Mouse (Mus musculus) cerebellum, adult 18-20 months (tissue): ENCODE data around the gene Ing4.
A peak's percentile ranks its signal among the peaks of the same experiment; 100 is the strongest.

Experiments
- DNase-seq, 2 experiments: peaks; one replicate each; pipeline ENCODE4 v3.0.0; 2021

Gene Ing4

DNA sequence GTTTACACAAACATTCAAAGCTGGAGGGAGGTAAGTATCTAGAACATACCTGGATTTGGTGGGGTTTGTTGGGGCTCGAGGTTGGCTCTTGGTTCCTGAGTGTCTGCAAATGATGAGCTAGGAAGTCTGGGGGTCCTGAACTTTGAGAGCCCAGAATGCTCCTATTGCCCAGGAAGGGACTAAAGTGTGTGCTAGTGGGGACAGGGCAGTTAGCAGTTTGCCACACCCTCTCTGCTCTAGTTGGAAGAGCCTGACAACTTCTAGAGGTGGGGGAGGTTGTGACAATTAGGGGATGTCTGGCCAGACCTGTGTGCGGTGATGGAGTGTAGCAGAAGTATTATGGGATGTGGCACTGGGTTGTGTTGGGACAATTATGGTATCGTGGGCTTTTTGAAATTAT lies 55.3 kb downstream of the Ing4 start:
- no peak for DNase-seq

DNA sequence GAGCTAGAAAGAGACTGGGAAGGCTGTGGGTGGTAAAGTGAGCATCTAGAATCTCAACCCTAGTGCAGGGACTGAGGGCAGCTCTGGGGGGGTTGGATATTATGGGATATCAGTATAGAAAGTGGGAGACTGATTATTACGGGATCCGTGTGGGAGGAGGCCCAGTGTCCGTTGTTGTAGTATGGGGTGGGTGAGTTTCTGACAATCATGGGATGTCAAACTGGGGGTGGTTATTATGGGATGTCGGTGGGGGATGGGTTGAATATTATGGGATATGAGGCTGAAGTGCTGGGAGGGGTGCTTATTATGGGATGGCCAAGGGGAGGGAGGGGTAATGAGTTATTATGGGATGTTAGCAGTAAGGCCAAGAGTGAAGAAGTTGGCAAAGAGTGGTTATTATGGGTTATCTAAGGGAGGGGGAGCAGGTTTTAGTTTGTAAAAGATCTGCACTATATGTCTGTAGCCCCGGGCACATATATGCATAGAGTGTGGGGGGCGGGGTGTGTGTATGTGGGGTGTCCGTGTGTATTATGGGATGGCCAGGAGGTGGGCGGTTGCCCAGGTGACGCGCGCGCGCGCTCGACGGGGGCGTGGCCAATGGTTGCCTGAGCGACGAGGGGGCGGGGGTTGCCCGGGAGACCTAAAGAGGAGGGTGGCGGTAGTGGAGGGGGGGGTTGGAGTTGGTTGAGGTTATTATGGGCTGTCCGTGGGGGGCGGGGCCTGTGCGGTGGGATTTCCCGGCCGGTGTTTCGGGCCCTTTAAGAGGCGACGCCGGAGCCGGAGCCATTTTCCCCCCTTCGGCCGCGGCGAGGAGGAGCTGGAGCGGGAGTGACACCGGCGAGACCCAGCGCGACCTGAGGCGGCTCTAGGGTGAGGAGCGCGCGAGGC lies 56.1 kb downstream of the Ing4 start, which contains the start of gene Chd4:
Chd4 (plus strand) TSS at position 591 of the 888 bp plus-strand sequence.
- DNase-seq: peak; percentile 95

GRCm38 (mm10) chr6:125096279-125096596 lies 56.7 kb downstream of the Ing4 start:
- no peak for DNase-seq

- peak; percentile 64 to 69 for DNase-seq
Observed at GRCm38 (mm10) chr6:125096597-125097345, 57.2 kb downstream of the Ing4 start.

DNA sequence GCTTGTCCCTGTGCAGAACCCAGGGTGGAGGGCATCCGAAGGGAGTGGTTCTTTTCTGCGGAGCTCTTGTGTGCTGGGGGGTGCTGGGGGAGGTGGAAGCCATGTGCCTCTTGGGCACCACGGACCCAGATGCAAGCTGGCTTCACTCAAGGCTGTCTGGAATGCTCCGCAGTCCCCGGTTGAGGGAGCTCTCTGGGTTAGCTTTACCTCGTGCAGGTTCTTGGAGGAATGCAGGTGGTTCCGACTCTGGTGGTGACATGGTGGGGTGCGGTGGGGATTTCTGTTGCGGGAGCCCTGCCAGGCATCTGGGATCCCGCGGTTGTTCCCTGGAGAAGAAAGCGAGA lies 57.8 kb downstream of the Ing4 start:
- DNase-seq: peak; percentile 52 to 56

DNA sequence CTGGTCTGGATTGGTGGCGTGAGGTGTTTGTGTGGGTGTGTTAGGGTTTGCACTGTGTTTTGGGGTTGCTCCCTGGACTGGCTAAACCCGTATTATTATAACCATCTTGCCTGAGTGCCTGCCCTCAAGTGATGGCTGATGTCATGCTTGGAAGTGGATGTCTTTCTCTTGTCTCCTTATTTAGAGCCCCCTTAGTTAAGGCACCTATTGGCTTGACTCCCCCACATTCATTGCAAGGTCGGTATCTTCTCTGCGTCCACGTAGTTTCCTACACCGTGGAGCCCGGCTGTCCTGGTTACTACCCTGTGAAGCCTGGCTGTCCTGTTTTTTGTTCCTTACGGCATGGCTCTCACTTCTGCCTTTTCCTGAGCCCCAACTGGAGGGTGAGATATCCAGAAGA lies 58.4 kb downstream of the Ing4 start:
- peak in 1 of 2 experiments; percentile 35 for DNase-seq

DNA sequence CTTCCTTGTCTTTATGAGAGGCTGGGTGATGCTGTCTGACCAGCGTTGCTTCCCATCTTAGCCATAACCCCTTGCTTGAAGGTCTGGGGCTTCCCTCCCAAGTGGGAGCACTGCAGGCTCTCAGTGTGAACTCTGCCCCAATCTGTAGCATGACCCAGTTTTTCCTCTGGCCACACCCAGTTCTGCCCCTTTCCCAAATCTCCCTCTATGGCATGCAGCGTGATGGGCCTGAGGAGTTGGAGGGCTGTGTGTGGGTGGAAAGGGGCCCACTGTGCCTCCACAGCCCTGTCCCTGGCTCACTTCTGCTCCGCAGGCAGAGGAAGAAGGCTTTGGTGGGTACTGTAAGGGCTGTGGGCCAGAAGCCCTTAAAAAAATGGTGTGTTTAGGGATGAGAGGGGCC lies 59.0 kb downstream of the Ing4 start:
- DNase-seq: peak; percentile 45 to 53
